Mouse (Mus musculus) forebrain, embryonic 16.5 days (tissue): ENCODE data around the gene Adgrd1. TPM values are rescaled to one million over a fixed set of nuclear protein-coding genes. Genes with fewer than 3 reads are reported as not detected.

ENCODE experiments used
- ATAC-seq: fragments of 200-750 bp; cut with Nextera tagmentation; 2 replicates; pipeline ENCODE4 v1.8.0; 2017; ENCODE audit warnings: mild to moderate bottlenecking, moderate library complexity
- H3K27ac ChIP-seq: fragments of 300-500 bp; sonication (generic); 2 replicates; pipeline ENCODE4 v1.5.1; 2014; ENCODE audit warnings: low read length, control low read depth
- H3K27me3 ChIP-seq: fragments of 300-500 bp; sonication (generic); replicated peaks from 2 replicates; pipeline ENCODE4 v1.6.1; 2014; ENCODE audit warnings: low read length; ENCODE audit not compliant: control insufficient read depth, insufficient read depth
- H3K36me3 ChIP-seq: fragments of 300-500 bp; sonication (generic); 2 replicates; pipeline ENCODE4 v1.6.1; 2014; ENCODE audit not compliant: control insufficient read depth, insufficient read depth
- H3K4me1 ChIP-seq: fragments of 300-500 bp; sonication (generic); replicated peaks from 2 replicates; pipeline ENCODE4 v1.6.1; 2014; ENCODE audit warnings: low read length; ENCODE audit not compliant: control insufficient read depth, insufficient read depth
- H3K4me2 ChIP-seq: fragments of 300-500 bp; sonication (generic); 2 replicates; pipeline ENCODE4 v1.6.1; 2014; ENCODE audit warnings: mild to moderate bottlenecking, low read length, control low read depth
- H3K4me3 ChIP-seq: fragments of 300-500 bp; sonication (generic); replicated peaks from 2 replicates; pipeline ENCODE4 v1.5.1; 2014; ENCODE audit warnings: mild to moderate bottlenecking, low read length, control low read depth
- H3K9ac ChIP-seq: fragments of 300-500 bp; sonication (generic); replicated peaks from 2 replicates; pipeline ENCODE4 v1.6.1; 2014; ENCODE audit warnings: low read depth, low read length, control low read depth
- H3K9me3 ChIP-seq: fragments of 300-500 bp; sonication (generic); 2 replicates; pipeline ENCODE4 v1.6.1; 2016; ENCODE audit warnings: low read length; ENCODE audit not compliant: control insufficient read depth
- WGBS: fragments of 180-500 bp; shearing (Covaris S2); extraction: QIAGEN DNeasy Blood & Tissue Kit; methylation state at CpG from one replicate; pipeline ENCODE4 v1.1.7; 2014; 5-methylcytosine and 5-hydroxymethylcytosine counted together
- polyA plus RNA-seq: library from polyadenylated mRNA; unstranded; fragments of >200 nt; fragmentation: Nextera tagmentation; extraction: Ambion mirVana; gene quantifications from 2 replicates; pipeline ENCODE4 v1.2.1, GENCODE M21; 2015

Adgrd1 gene
- polyA plus RNA-seq, 1 experiment from 2014 or later, result 0.22 TPM

DNA sequence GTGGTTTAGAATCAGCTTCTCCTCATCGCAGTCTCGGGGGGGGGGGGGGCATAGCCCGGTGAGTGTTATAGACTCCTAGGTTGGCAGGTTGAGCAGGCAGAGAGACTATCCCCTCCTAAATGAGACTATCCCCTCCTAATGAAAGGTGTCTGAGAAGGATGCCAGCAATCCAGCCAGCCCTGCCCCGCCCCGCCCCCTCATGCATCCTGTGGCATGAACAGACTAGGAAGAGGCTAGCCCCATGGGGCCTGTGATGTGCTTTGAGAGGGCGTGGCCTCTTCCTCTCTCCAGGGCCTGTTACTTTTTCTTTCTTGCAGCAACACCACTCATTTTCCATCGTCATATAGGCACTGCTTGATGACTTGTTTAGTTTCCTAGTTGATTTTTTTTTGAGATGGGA is 15.0 kb upstream of the Adgrd1 start:
- H3K4me3 ChIP-seq, result no peak overlapping the region
- no peaks in the 10 kb centered on the region for H3K9me3 ChIP-seq
- 91% methylated on average over 7 of the region's 7 CpGs for WGBS
- H3K4me1 ChIP-seq, result no peaks in the 10 kb centered on the region
- H3K4me2 ChIP-seq, result no peak overlapping the region
- no peak overlapping the region for H3K27ac ChIP-seq
- ATAC-seq, result no peak
- H3K36me3 ChIP-seq, result no peaks in the 10 kb centered on the region
- no peak overlapping the region for H3K9ac ChIP-seq
- H3K27me3 ChIP-seq, result no peaks in the 10 kb centered on the region

DNA sequence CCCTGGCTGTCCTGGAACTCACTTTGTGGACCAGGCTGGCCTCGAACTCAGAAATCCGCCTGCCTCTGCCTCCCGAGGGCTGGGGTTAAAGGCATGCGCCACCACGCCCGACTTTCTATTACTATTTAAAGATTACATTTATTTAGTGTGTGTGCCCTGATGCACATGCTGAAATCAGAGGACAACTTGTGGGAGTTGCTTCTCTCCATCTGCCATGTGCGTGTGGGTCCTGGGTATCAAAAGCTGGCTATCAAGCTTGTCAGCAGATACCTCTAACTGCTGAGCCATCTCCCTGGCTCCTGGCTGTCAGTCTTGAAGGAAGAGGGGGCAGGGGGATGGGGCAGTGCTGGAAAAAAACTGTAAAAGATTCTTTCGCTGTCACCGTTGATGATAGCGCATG is 11.4 kb upstream of the Adgrd1 start:
- H3K4me2 ChIP-seq, result no peak overlapping the region
- no peak overlapping the region for H3K9ac ChIP-seq
- H3K27ac ChIP-seq, result no peak overlapping the region
- 87% methylated on average over 10 of the region's 10 CpGs for WGBS
- H3K9me3 ChIP-seq, result no peaks in the 10 kb centered on the region
- H3K4me1 ChIP-seq, result no peaks in the 10 kb centered on the region
- no peaks in the 10 kb centered on the region for H3K36me3 ChIP-seq
- no peak for ATAC-seq
- no peaks in the 10 kb centered on the region for H3K27me3 ChIP-seq
- H3K4me3 ChIP-seq, result no peak overlapping the region

DNA sequence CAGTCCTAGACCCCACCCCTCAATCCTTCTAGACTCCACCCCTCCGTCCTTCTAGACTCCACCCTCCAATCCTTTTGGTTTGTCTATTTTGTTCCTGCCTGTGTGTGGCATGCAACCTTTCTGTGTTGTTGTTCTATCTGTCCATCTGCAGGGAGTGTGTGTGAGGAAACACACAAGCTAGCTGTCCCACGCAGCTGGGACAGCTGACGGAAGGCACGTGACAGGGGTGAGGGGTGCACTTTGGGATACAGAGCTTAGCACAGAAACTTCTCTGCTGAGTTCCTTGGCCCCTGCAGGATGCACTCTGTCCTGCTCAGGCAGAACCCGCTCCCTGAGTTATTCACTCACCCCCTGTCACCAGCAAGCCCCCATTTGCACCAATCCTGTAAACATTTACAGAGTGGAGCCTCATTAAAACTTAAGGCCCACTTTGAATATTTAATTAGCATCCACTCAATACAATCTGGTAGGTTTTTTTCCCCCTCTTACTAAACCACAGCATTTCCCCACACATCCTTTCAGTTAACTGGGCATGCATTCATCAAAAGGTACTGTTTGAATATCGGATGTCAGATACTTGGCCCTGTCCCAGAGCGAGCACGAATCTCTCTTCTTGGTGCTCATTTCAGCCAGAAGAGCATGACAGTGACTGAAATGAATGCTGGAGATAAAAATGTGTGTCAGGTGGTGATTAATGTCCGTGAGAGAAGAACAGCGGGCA is 4.0 kb upstream of the Adgrd1 start:
- H3K4me1 ChIP-seq, result peaks cover 7% of the 10 kb centered on the region; the same call in 1 of the 2 replicates
- peak; percentile 36 for ATAC-seq
- no peaks in the 10 kb centered on the region for H3K36me3 ChIP-seq
- 20% methylated on average over 10 of the region's 10 CpGs for WGBS
- no peak overlapping the region for H3K27ac ChIP-seq
- no peak overlapping the region for H3K9ac ChIP-seq
- no peak overlapping the region for H3K4me3 ChIP-seq
- no peaks in the 10 kb centered on the region for H3K9me3 ChIP-seq
- no peaks in the 10 kb centered on the region for H3K27me3 ChIP-seq
- no peak overlapping the region for H3K4me2 ChIP-seq

DNA sequence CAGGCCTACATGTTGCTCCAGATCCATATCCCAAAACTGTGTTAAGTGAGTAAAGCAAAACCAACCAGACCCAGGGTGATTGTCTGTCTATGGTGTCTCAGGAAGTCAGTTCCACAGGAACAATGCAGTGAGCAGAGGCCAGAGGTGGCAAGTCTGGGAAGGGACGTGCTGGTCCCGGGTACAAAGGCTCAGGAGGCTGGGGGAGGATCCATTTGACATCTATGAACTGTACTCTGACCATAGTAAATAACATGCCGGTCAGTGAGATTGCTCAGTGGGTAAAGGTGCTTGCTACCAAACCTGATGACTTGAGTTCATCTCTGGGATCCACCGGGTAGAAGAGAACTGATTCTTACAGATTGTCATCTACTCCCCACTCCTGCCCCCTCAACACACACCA is 3.4 kb upstream of the Adgrd1 start:
- H3K36me3 ChIP-seq, result no peaks in the 10 kb centered on the region
- no peak overlapping the region for H3K9ac ChIP-seq
- no peaks in the 10 kb centered on the region for H3K27me3 ChIP-seq
- WGBS, result 71% methylated on average over 4 of the region's 4 CpGs
- peaks cover 7% of the 10 kb centered on the region; the same call in 1 of the 2 replicates for H3K4me1 ChIP-seq
- H3K27ac ChIP-seq, result no peak overlapping the region
- no peak overlapping the region for H3K4me3 ChIP-seq
- no peak for ATAC-seq
- H3K4me2 ChIP-seq, result no peak overlapping the region
- no peaks in the 10 kb centered on the region for H3K9me3 ChIP-seq

DNA sequence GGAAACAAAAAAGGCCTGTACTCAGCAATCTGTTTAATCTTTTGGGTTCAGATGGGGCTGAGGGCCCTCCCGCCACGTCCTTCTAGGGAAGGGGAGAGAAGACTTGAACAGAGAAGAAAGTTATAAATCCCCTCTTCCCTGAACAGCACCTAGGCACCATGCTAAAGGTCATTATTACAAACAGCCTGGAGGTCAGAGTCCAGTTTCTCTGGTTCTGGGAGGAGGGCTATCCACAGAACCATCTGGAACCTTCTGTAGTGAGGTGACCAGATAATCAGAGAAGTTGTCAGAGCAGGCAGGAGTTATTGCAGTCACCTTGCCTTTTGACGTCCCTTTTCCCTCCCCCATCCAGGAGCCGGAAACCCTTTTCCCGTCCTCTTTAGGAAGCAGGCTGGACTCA is 2.3 kb upstream of the Adgrd1 start:
- Histone ChIP-seq H3K4me1 (peaks cover 7% of the 10 kb centered on the region; the same call in 1 of the 2 replicates), H3K4me3 (no peak overlapping the region), H3K4me2 (no peak overlapping the region), H3K27ac (no peak overlapping the region), H3K27me3 (no peaks in the 10 kb centered on the region), H3K9ac (no peak overlapping the region), H3K36me3 (no peaks in the 10 kb centered on the region), H3K9me3 (no peaks in the 10 kb centered on the region)
- 73% methylated on average over 5 of the region's 5 CpGs for WGBS
- ATAC-seq, result no peak

DNA sequence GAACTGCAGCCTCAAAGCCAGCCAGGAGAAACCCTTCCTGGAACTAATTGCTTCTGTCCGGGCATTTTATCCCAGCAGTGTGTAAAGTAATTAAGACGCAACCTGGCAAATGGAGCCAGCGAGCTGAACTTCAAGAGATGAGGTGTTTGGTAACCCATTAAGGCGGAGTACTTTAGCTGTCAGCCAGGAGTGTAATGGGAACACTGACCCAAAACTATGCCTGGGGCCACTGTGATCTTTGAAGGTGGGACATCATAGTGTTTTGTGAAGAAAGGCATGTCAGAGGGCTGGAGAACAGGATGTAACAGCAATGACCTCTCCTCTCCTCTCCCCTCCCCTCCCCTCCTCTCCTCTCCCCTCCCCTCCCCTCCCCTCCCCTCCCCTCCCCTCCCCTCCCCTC is 7.5 kb downstream of the Adgrd1 start:
- 36% methylated on average over 4 of the region's 4 CpGs for WGBS
- Histone ChIP-seq H3K4me2 (no peak overlapping the region), H3K4me3 (no peak overlapping the region), H3K4me1 (no peaks in the 10 kb centered on the region), H3K9ac (no peak overlapping the region), H3K27ac (no peak overlapping the region), H3K9me3 (no peaks in the 10 kb centered on the region), H3K27me3 (no peaks in the 10 kb centered on the region), H3K36me3 (no peaks in the 10 kb centered on the region)
- no peak for ATAC-seq

DNA sequence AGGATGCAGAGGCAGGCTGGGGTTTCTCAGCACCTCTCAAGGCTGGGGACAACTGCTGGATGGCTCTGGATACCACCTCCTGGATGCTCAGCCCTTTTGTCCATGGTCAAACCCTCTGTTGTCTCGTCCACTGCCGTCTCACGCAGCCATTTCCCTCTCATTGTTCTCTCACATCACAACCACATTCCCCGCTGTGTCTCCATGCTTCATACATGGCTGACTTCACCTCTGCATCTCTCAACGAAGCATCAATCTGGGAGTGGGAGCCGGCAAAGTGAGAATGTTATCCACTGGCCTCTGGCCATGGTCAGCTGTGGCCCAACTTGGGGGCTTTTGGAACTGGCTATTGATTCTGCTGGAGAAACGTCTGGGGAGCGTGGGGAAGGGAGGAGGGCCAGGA is 15.2 kb downstream of the Adgrd1 start:
- no peak overlapping the region for H3K4me3 ChIP-seq
- no peak for ATAC-seq
- no peak overlapping the region for H3K27ac ChIP-seq
- H3K9me3 ChIP-seq, result no peaks in the 10 kb centered on the region
- no peaks in the 10 kb centered on the region for H3K27me3 ChIP-seq
- peaks cover 9% of the 10 kb centered on the region; the same call in 1 of the 2 replicates for H3K4me1 ChIP-seq
- H3K36me3 ChIP-seq, result no peaks in the 10 kb centered on the region
- no peak overlapping the region for H3K4me2 ChIP-seq
- WGBS, result 57% methylated on average over 8 of the region's 8 CpGs
- no peak overlapping the region for H3K9ac ChIP-seq

DNA sequence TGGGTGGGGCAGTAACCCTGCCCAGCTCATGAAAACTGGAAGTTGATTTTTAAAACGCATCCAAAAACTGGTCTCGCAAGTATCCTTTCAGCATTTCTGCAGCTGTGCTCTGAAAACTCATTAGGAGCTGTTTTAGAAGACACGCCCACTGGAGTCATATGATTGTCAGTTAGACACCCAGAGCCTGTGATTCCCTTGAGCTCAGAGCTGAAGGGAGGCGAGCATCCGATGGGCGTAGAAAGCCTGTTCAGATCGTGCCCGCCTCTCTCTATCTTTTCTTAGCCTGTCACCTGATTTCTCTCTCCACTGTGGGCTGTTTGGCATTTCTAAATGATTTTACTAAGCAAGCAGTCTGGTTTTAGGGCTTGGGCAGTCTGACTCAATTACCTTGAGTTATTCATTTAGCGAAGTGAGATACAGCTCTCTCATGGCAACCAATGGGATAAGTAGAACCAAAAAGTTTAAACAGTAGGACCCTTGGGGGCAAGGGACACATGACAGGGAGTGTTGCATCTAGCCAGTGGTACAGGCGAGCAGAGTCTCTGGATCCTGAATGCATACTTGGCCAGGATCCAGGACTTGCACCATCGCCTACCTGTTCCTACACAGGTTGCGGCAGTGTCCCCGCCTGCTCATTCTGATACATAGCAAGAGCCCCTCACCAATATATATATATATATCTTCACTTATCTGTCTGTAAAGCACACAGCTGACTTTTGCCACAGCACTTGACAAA is 17.4 kb downstream of the Adgrd1 start:
- Histone ChIP-seq H3K27me3 (no peaks in the 10 kb centered on the region), H3K4me2 (no peak overlapping the region), H3K4me1 (peaks cover 9% of the 10 kb centered on the region; the same call in 1 of the 2 replicates), H3K4me3 (no peak overlapping the region), H3K27ac (0 out of 2 replicates have a peak overlapping the region, but pooled peaks have one; percentile 15), H3K36me3 (no peaks in the 10 kb centered on the region), H3K9ac (no peak overlapping the region), H3K9me3 (no peaks in the 10 kb centered on the region)
- peak; percentile 72 for ATAC-seq
- WGBS, result 62% methylated on average over 13 of the region's 13 CpGs

DNA sequence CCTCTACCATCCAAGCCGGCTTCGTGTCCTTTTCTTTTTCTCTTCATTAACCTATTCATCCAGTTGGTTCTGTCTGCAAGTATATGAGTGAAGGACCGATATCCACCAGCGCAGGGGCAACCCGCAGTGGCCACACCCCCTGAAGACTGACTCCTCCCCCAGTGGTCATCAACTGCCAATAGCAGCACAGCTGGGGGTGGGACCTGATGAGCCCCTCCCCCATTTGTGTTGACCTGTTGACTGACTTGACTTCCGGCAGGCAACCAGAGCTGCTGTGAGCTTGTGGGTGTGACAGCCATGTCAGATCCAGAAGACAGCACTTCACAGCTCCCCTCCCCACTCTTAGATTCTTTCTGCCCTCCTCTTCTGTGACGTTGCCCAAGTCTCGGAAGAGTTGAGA is 19.7 kb downstream of the Adgrd1 start:
- Histone ChIP-seq H3K36me3 (no peaks in the 10 kb centered on the region), H3K4me1 (peaks cover 12% of the 10 kb centered on the region; the same call in 1 of the 2 replicates), H3K9ac (no peak overlapping the region), H3K27ac (no peak overlapping the region), H3K27me3 (no peaks in the 10 kb centered on the region), H3K9me3 (no peaks in the 10 kb centered on the region), H3K4me3 (no peak overlapping the region), H3K4me2 (no peak overlapping the region)
- no peak for ATAC-seq
- WGBS, result 83% methylated on average over 8 of the region's 8 CpGs
